Mouse (Mus musculus): ENCODE results near the gene Rhog. TPM values are rescaled to one million over a fixed set of nuclear protein-coding genes. Genes with fewer than 3 reads are reported as not detected.

Gene Rhog
- polyA plus RNA-seq, 1 experiment from 2014 or later = 20.1 TPM

DNA sequence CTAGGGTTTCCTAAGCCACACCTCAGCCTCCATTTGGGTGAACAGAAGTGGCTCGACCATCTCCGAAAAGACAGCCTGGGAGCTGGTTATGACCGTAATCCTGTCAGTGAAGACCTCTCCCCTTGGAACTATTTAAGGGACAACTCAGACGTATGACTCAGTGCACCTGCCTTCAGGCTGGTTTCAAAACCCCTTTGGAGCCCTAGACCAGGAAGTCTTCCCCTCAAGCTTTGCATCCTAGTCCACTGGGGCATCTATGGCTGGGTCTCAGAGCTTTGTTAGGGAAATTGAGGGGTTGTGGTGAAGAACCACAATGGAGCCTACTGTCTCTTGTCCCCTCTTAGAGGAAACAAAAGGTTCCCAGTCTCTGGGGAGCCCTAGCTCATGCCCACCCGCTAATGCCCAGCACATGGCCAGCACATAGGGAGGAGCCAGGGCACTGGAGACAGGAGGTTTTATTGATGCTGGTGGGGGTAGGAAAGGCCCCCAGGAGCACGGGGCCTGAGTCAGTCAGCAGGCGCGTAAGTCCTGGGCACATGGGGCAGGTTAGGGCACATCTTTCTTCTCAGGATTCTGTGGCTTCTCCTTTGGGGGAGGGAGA, 17.1 kb downstream of the Rhog start:
- Histone ChIP-seq H3K9ac (no peak overlapping the region), H3K9me3 (no peaks in the 10 kb centered on the region), H3K4me2 (no peak overlapping the region), H3K27ac (replicated peaks) (no peak overlapping the region), H3K36me3 (peaks cover 38% of the 10 kb centered on the region), H3K27me3 (no peaks in the 10 kb centered on the region), H3K4me3 (no peak overlapping the region), H3K4me1 (replicated peaks) (no peaks in the 10 kb centered on the region)
- ATAC-seq (ENCODE audit: low FRiP score, low read depth) = no peak
- 88% methylated on average over 8 of the region's 8 CpGs for WGBS

DNA sequence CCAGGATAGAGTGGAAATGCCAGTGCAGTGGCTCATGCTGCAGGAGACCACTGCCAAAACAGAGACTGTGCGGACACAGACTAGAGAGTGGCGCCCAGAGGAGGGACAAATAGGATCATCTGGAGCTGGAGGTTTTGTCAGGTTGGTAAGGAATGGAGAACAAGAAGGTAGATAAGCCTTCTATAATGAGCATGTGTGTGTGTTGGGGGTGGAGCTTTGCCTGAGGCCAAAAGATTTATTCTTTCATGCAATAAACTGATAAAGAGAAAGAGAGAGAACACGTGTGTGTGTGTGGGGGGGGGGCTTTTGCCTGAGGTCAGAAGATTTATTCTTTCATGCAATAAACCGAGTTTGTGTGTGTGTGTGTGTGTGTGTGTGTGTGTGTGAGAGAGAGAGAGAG, 22.8 kb downstream of the Rhog start:
- Histone ChIP-seq H3K27me3 (no peaks in the 10 kb centered on the region), H3K27ac (replicated peaks) (no peak overlapping the region), H3K9me3 (no peaks in the 10 kb centered on the region), H3K4me1 (replicated peaks) (no peaks in the 10 kb centered on the region), H3K4me3 (no peak overlapping the region), H3K36me3 (peaks cover 25% of the 10 kb centered on the region), H3K9ac (no peak overlapping the region), H3K4me2 (no peak overlapping the region)
- 81% methylated on average over 4 of the region's 4 CpGs for WGBS
- no peak for ATAC-seq (ENCODE audit: low FRiP score, low read depth)

DNA sequence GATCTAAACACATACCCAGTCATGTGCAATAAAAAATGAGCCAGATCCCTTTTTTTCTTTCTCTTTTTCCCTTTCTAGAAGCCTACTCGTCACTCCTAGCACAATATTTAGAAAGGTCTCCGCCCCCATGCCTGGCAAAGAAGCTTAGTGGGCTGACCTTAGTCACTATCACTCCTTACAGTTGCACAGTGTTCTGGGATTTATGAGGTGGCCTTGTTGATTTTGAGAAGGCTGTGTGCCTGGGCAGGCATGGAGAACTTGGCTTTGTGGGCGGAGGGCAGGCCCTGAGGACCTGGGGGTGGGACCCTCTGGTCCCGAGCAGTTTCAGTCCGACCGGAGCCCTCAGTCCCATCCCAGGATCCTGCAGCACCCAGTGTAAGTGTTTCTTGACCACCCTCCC, 26.0 kb downstream of the Rhog start:
- Histone ChIP-seq H3K36me3 (0 out of 2 replicates have a peak, but pooled peaks cover 3% of the 10 kb centered on the region), H3K27me3 (no peaks in the 10 kb centered on the region), H3K4me2 (no peak overlapping the region), H3K27ac (replicated peaks) (no peak overlapping the region), H3K4me1 (replicated peaks) (no peaks in the 10 kb centered on the region), H3K4me3 (no peak overlapping the region), H3K9me3 (no peaks in the 10 kb centered on the region), H3K9ac (no peak overlapping the region)
- no peak for ATAC-seq (ENCODE audit: low FRiP score, low read depth)
- 96% methylated on average over 6 of the region's 6 CpGs for WGBS

DNA sequence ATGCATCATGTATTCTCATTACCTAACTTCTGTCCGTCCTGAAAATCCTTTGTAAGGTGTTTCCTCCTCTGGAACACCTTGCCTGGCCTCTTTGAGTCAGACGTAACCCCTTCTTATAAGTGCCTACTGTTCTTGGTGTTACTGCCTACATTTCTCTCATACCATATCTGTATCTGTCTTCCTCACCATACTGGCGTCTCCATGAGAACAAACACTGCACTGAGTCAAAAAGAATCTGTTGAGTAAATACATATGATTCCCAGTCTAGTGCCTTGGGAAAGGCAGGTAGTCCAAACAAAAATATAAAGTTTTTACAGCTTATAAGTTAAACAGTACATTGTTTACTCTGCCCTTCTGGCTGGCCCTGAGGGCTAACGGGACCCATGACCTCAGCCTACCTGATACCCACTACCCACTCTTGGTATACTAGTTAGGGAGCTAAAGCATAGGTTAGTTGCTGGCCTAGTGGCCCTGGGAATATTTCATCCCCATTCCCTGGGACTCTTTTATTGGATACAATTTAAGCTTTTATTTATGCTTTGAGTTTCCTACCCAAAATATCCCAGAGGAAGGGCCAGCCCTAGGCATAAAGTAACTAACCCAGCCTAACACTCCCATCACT, 27.7 kb downstream of the Rhog start:
- H3K4me3 ChIP-seq = no peak overlapping the region
- no peak overlapping the region for H3K4me2 ChIP-seq
- H3K9me3 ChIP-seq = no peaks in the 10 kb centered on the region
- 0 out of 2 replicates have a peak, but pooled peaks cover 3% of the 10 kb centered on the region for H3K36me3 ChIP-seq
- no peaks in the 10 kb centered on the region for H3K27me3 ChIP-seq
- no peak overlapping the region for H3K9ac ChIP-seq
- H3K27ac ChIP-seq (replicated peaks) = no peak overlapping the region
- WGBS = 91% methylated on average over 4 of the region's 4 CpGs
- peaks cover 6% of the 10 kb centered on the region for H3K4me1 ChIP-seq (replicated peaks)
- ATAC-seq (ENCODE audit: low FRiP score, low read depth) = no peak

DNA sequence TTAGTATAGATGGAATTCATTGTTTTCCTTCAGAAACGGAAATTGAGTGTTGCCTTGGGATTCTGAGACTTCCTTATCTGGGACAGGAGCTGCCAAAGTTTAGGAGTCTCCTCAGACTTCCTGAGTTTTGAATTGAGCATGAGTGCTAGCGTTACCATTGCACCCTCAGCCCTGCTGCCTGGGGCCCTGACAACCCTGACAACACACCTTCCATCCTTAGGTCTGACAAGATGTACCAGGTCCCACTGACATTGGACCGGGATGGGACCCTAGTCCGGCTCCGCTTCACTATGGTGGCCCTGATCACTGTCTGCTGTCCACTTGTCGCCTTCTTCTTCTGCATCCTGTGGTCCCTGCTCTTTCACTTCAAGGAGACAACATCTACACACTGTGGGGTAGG, 29.8 kb downstream of the Rhog start:
- no peak for ATAC-seq (ENCODE audit: low FRiP score, low read depth)
- H3K27me3 ChIP-seq = no peaks in the 10 kb centered on the region
- WGBS = 96% methylated on average over 6 of the region's 6 CpGs
- no peak overlapping the region for H3K4me3 ChIP-seq
- no peak overlapping the region for H3K4me2 ChIP-seq
- H3K27ac ChIP-seq (replicated peaks) = no peak overlapping the region
- H3K9me3 ChIP-seq = no peaks in the 10 kb centered on the region
- H3K36me3 ChIP-seq = 0 out of 2 replicates have a peak, but pooled peaks cover 3% of the 10 kb centered on the region
- H3K4me1 ChIP-seq (replicated peaks) = peaks cover 6% of the 10 kb centered on the region
- H3K9ac ChIP-seq = no peak overlapping the region

DNA sequence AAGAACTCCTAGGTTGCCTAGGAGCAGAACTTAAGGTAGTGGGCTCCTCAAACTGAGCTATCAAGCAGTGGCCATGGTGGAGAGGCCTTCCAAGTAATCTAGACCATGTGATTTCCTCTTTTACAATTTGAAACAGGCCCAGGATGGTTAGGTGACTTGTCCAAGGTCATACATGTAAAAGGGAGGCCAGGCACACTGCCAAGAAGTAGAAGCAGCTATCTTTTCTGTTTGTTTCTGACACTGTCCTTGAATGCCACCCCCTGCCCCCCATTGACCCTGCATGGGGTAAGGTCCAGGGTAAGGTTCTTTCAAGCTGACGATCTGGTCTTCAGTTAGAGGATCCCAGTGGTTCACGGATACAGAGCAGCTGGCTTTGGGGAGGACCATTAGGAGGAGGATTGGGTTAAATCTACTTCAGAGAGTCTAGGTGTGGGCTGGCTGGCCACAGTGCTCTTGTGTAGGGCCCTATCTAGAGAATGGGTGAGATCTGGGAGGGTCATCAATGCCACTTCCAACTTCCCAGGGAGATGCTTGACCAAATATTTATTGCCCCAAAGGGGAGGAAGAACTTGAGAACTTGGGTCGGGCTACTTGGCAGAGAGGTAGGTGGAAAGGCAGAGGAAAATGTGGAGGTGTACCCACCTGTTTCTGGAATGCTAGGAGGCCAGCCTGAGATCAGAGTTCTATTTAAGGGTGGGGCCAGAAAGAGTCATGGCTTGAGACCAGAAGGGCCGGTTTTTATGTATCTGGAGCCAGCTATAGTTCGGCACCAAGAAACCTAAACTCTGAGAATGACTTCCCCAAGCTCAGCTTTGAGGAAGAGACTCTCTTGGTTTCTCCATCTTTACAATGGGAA, 31.7 kb downstream of the Rhog start:
- H3K27me3 ChIP-seq = no peaks in the 10 kb centered on the region
- H3K9ac ChIP-seq = no peak overlapping the region
- WGBS = 90% methylated on average over 5 of the region's 5 CpGs
- no peak overlapping the region for H3K4me3 ChIP-seq
- no peak overlapping the region for H3K27ac ChIP-seq (replicated peaks)
- peaks cover 6% of the 10 kb centered on the region for H3K4me1 ChIP-seq (replicated peaks)
- peak overlapping the region; percentile 70 for H3K4me2 ChIP-seq
- 0 out of 2 replicates have a peak, but pooled peaks cover 3% of the 10 kb centered on the region for H3K36me3 ChIP-seq
- H3K9me3 ChIP-seq = no peaks in the 10 kb centered on the region
- no peak for ATAC-seq (ENCODE audit: low FRiP score, low read depth)

DNA sequence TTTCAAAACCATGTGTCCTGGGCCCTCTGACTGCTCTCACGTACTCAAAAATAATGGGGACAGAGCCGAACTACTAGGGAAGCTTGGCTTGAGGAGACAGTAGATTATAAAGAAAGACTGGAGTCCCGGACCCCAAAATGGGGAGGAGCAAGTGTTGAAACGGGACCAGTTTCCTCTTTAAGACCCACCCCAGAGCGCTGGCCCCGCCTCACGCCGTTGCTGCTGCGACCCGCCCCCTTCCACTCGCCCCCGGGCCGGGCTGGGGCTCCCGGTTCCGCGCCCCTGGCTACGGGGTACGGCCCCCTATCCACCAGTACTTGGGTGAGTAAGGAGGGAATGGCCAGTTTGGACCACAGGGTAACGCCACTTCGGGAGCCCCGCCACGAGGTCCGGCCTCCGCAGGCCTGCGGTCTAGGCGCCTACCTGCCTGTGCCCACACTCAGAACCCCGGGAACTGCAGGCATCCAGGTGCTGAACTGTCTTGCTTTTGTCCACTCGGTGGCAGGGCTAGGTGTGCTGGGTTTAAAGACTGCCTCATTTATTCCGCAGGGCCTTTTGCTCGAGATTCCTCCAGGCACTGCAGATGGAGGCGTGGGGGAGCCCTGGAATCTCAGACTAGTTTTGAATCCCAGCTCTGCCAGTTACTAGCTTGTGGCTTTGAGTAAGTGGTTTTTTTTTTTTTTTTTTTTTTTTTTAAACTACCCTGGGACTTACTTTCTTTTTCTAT, 32.9 kb downstream of the Rhog start:
- Histone ChIP-seq H3K36me3 (no peaks in the 10 kb centered on the region), H3K9ac (peak overlapping the region; percentile 60), H3K4me1 (replicated peaks) (peaks cover 6% of the 10 kb centered on the region), H3K27me3 (no peaks in the 10 kb centered on the region), H3K27ac (replicated peaks) (peak overlapping the region; percentile 58), H3K4me2 (peak overlapping the region; percentile 70), H3K9me3 (no peaks in the 10 kb centered on the region), H3K4me3 (peak overlapping the region; percentile 63)
- ATAC-seq (ENCODE audit: low FRiP score, low read depth) = peak; percentile 89
- under 1% methylated on average over 31 of the region's 31 CpGs for WGBS

DNA sequence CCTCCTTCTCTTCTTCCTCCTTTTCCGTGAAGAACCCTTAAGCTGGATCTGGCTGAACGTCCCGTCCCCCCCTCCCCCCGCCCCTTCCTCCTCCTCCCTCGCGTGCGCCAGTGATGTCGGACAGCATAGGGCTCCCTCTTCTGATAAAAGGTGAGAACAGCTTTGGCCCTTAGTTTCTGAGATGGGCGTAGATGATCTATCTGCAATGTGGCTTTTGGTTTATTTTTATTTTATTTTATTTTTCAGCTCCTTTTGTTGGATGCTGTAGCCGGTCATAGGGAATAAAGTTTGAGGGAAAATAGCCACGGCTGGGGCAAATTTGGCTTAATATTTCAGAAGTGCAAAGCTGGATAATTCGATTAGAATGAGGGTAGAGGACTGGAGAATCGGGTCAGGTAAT, 33.5 kb downstream of the Rhog start:
- H3K27ac ChIP-seq (replicated peaks) = no peak overlapping the region
- under 1% methylated on average over 9 of the region's 13 CpGs for WGBS

DNA sequence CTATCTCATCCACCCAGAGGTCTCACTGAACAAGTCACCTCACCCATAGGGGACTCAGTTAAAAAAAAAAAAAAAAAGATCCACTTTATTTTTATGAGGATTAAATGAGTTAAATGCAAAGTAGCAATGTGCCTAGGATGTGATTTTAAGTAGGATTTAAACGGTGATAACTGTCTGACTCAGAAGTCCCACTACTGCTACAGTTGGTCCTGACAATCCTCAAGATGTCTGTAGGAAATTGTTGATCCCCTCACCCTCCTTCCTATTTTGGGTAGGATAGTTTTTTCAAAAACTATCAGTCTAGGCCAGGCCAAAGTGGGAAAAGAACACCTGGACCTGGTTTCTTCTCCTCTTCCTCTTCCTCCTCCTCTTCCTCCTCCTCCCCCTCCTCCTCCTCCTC, 34.0 kb downstream of the Rhog start:
- ATAC-seq (ENCODE audit: low FRiP score, low read depth) = no peak
- Histone ChIP-seq H3K27me3 (no peaks in the 10 kb centered on the region), H3K4me1 (replicated peaks) (peaks cover 6% of the 10 kb centered on the region), H3K36me3 (no peaks in the 10 kb centered on the region), H3K9ac (no peak overlapping the region), H3K4me3 (no peak overlapping the region; the same call in 1 of the 2 replicates), H3K4me2 (peak overlapping the region; percentile 70), H3K27ac (replicated peaks) (no peak overlapping the region), H3K9me3 (no peaks in the 10 kb centered on the region)
- 52% methylated on average over 1 of the region's 1 CpGs for WGBS

More for the DNA sequence above, 33.5 kb downstream of the Rhog start:
- Histone ChIP-seq H3K27me3 (no peaks in the 10 kb centered on the region), H3K4me1 (replicated peaks) (peaks cover 6% of the 10 kb centered on the region), H3K9me3 (no peaks in the 10 kb centered on the region), H3K4me3 (peak overlapping the region; percentile 63), H3K36me3 (no peaks in the 10 kb centered on the region), H3K9ac (peak overlapping the region; percentile 60), H3K4me2 (peak overlapping the region; percentile 70)
- peak; percentile 61 for ATAC-seq (ENCODE audit: low FRiP score, low read depth)

DNA sequence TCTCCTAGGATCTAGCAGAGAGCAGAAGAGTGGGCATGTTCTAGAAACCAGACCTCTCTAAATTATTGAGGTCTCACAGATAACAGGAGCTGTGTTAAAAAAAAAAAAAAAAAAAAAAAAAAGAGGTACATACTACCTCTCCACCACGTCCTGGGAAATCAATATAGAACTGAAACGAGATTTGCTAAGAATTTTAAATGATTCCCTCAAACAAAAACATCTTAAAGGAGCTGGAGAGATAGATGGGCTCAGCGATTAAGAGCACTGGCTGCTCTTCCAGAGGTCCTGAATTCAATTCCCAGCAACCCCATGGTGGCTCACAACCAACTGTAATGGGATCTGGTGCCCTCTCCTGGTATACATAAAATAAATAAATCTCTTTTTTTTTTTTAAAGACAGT, 44.8 kb downstream of the Rhog start:
- Histone ChIP-seq H3K4me1 (replicated peaks) (peaks cover 27% of the 10 kb centered on the region), H3K4me3 (peak overlapping the region; percentile 69), H3K27ac (replicated peaks) (peak overlapping the region; percentile 94), H3K27me3 (no peaks in the 10 kb centered on the region), H3K4me2 (peak overlapping the region; percentile 64), H3K9me3 (no peaks in the 10 kb centered on the region), H3K36me3 (no peaks in the 10 kb centered on the region), H3K9ac (peak overlapping the region; percentile 54; the same call in 1 of the 2 replicates)
- 64% methylated on average over 3 of the region's 3 CpGs for WGBS
- no peak for ATAC-seq (ENCODE audit: low FRiP score, low read depth)

DNA sequence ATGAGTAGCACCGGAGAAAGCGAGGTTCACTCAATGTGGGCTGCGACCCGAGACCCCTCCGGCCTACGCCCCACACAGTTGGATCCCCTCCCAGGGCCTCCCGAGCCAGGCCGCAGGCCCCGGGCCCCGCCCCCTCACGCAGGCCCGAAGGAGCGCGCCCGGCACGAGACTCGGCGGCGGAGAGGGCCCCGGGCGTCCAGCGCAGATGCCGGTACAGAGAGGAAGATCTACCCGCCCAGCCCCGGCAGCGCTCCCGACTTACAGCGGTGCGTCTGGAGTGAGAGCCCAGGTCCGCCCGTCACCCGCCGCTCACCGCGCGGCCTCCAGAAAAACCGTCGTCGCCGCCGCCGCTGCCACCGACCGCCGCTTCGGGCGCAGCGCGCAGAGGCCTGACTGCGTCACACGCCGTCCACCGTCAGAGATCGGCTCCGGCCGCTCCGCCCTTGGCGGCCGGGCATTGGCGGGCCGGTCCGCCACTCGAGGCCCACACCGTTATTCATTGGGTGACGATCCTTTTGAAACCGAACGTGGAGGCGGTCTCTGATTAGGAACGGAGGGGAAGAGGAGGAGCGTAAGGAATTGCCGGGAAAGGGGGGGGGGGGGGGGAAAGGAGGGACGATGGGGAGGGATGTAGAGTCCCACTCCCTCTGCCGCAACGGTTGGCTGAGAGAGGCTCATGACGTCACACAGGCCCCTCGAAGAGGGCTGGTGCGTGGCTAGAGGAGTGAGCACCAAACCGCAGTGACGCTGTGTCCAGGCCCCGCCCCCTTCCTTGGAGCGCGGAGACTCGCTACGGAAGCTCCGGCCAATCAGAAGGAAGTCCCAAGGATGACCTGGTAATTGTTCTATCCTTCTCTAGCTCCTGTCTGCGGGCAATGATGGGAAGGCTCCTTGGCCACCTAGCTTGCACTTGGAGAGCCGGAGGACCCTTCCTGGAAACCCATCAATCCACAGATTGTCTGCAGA, 45.8 kb downstream of the Rhog start, which contains the start of the genes Nup98 and Pgap2:
Gene Nup98, minus strand, starts transcription at position 421 of the 966 bp plus-strand sequence.
Gene Pgap2, plus strand, starts transcription at position 453 of the 966 bp plus-strand sequence.
- H3K4me1 ChIP-seq (replicated peaks) = peaks cover 27% of the 10 kb centered on the region
- peak within 1 kb of the TSS; percentile 94 for H3K27ac ChIP-seq (replicated peaks)
- ATAC-seq (ENCODE audit: low FRiP score, low read depth) = peak; percentile 99
- H3K9me3 ChIP-seq = no peaks in the 10 kb centered on the region
- peak within 1 kb of the TSS; percentile 77 for H3K9ac ChIP-seq
- no peaks in the 10 kb centered on the region for H3K36me3 ChIP-seq
- peak within 1 kb of the TSS; percentile 69 for H3K4me3 ChIP-seq
- H3K27me3 ChIP-seq = no peaks in the 10 kb centered on the region
- WGBS = under 1% methylated on average over 84 of the region's 87 CpGs
- peak within 1 kb of the TSS; percentile 73 for H3K4me2 ChIP-seq
